Mouse (Mus musculus) liver, embryonic 15.5 days (tissue): ENCODE results near the gene Mrps18b. TPM values are rescaled to one million over a fixed set of nuclear protein-coding genes. Genes with fewer than 3 reads are reported as not detected.

Source experiments
- ATAC-seq: fragments of 200-750 bp; cut with Nextera tagmentation; 2 replicates; pipeline ENCODE4 v1.8.0; 2017; ENCODE audit warnings: moderate number of reproducible peaks, mild to moderate bottlenecking, moderate library complexity; ENCODE audit not compliant: insufficient read depth
- H3K27ac ChIP-seq: fragments of 300-500 bp; sonication (generic); replicated peaks from 2 replicates; pipeline ENCODE4 v1.5.1; 2015; ENCODE audit warnings: mild to moderate bottlenecking, inconsistent platforms
- H3K27me3 ChIP-seq: fragments of 300-500 bp; sonication (generic); 2 replicates; pipeline ENCODE4 v1.6.1; 2015; ENCODE audit warnings: mild to moderate bottlenecking, inconsistent platforms
- H3K36me3 ChIP-seq: fragments of 300-500 bp; sonication (generic); replicated peaks from 2 replicates; pipeline ENCODE4 v1.6.1; 2015; ENCODE audit warnings: moderate library complexity, mild to moderate bottlenecking, inconsistent platforms
- H3K4me1 ChIP-seq: fragments of 300-500 bp; sonication (generic); replicated peaks from 2 replicates; pipeline ENCODE4 v1.6.1; 2015; ENCODE audit warnings: inconsistent platforms
- H3K4me2 ChIP-seq: fragments of 300-500 bp; sonication (generic); 2 replicates; pipeline ENCODE4 v1.6.1; 2015; ENCODE audit warnings: moderate library complexity, mild to moderate bottlenecking, inconsistent platforms
- H3K4me3 ChIP-seq: fragments of 300-500 bp; sonication (generic); replicated peaks from 2 replicates; pipeline ENCODE4 v1.5.1; 2015; ENCODE audit warnings: mild to moderate bottlenecking, inconsistent platforms
- H3K9ac ChIP-seq: fragments of 300-500 bp; sonication (generic); 2 replicates; pipeline ENCODE4 v1.6.1; 2015; ENCODE audit warnings: moderate library complexity, mild to moderate bottlenecking, inconsistent platforms
- H3K9me3 ChIP-seq: fragments of 300-500 bp; sonication (generic); replicated peaks from 2 replicates; pipeline ENCODE4 v1.6.1; 2016; ENCODE audit warnings: inconsistent platforms
- WGBS: fragments of 180-500 bp; shearing (Covaris S2); methylation state at CpG from one replicate; pipeline ENCODE4 v1.1.7; 2015; ENCODE audit warnings: mixed read lengths; ENCODE audit not compliant: insufficient replicate concordance; 5-methylcytosine and 5-hydroxymethylcytosine counted together
- polyA plus RNA-seq: library from polyadenylated mRNA; unstranded; fragments of >200 nt; fragmentation: Nextera tagmentation; extraction: Ambion mirVana; gene quantifications from 2 replicates; pipeline ENCODE4 v1.2.1, GENCODE M21; 2015

The Mrps18b gene
- polyA plus RNA-seq, 1 experiment from 2014 or later = 68.7 TPM

GRCm38 (mm10) chr17:35930627-35931026 is 14.4 kb upstream of the Mrps18b start:
- ATAC-seq = no peak
- peaks cover 62% of the 10 kb centered on the region for H3K36me3 ChIP-seq

GRCm38 (mm10) chr17:35929534-35929933 is 13.3 kb upstream of the Mrps18b start:
- peaks cover 73% of the 10 kb centered on the region for H3K36me3 ChIP-seq
- no peak overlapping the region for H3K4me2 ChIP-seq
- H3K9ac ChIP-seq = no peak overlapping the region
- H3K27me3 ChIP-seq = no peaks in the 10 kb centered on the region
- H3K9me3 ChIP-seq = no peaks in the 10 kb centered on the region
- 90% methylated on average over 2 of the region's 2 CpGs for WGBS
- H3K27ac ChIP-seq = no peak overlapping the region
- no peak overlapping the region for H3K4me3 ChIP-seq
- ATAC-seq = no peak
- peaks cover 42% of the 10 kb centered on the region for H3K4me1 ChIP-seq

More at GRCm38 (mm10) chr17:35930627-35931026, 14.4 kb upstream of the Mrps18b start:
- no peaks in the 10 kb centered on the region for H3K9me3 ChIP-seq
- H3K27me3 ChIP-seq = no peaks in the 10 kb centered on the region
- no peak overlapping the region for H3K4me2 ChIP-seq
- no peak overlapping the region for H3K27ac ChIP-seq
- H3K4me3 ChIP-seq = no peak overlapping the region
- peaks cover 31% of the 10 kb centered on the region for H3K4me1 ChIP-seq
- H3K9ac ChIP-seq = no peak overlapping the region
- 93% methylated on average over 12 of the region's 12 CpGs for WGBS

GRCm38 (mm10) chr17:35927471-35927870 is 11.3 kb upstream of the Mrps18b start:
- Histone ChIP-seq H3K9ac (no peak overlapping the region), H3K9me3 (no peaks in the 10 kb centered on the region), H3K4me3 (no peak overlapping the region), H3K27me3 (no peaks in the 10 kb centered on the region), H3K27ac (peak overlapping the region; percentile 77), H3K36me3 (peaks cover 90% of the 10 kb centered on the region), H3K4me2 (0 out of 2 replicates have a peak overlapping the region, but pooled peaks have one; percentile 40), H3K4me1 (peaks cover 62% of the 10 kb centered on the region)
- whole genome bisulfite sequencing = 14% methylated on average over 1 of the region's 1 CpGs
- ATAC-seq = peak; percentile 84

- WGBS = 83% methylated on average over 4 of the region's 4 CpGs
- ATAC-seq = no peak
- Histone ChIP-seq H3K9me3 (no peaks in the 10 kb centered on the region), H3K4me1 (peaks cover 91% of the 10 kb centered on the region), H3K9ac (no peak overlapping the region), H3K4me3 (no peak overlapping the region), H3K36me3 (peaks cover 78% of the 10 kb centered on the region), H3K27me3 (no peaks in the 10 kb centered on the region), H3K27ac (peak overlapping the region; percentile 19; the same call in 1 of the 2 replicates), H3K4me2 (no peak overlapping the region)
These were observed 7.1 kb upstream of the Mrps18b start for GRCm38 (mm10) chr17:35923281-35923680.

GRCm38 (mm10) chr17:35922566-35922965 is 6.4 kb upstream of the Mrps18b start:
- peak overlapping the region; percentile 19 for H3K27ac ChIP-seq
- H3K9me3 ChIP-seq = no peaks in the 10 kb centered on the region
- no peak overlapping the region for H3K4me2 ChIP-seq
- peaks cover 74% of the 10 kb centered on the region for H3K36me3 ChIP-seq
- ATAC-seq = no peak
- H3K27me3 ChIP-seq = no peaks in the 10 kb centered on the region
- 80% methylated on average over 3 of the region's 3 CpGs for WGBS
- H3K4me1 ChIP-seq = peaks cover 84% of the 10 kb centered on the region
- H3K4me3 ChIP-seq = no peak overlapping the region
- no peak overlapping the region for H3K9ac ChIP-seq

- Histone ChIP-seq H3K27ac (peak overlapping the region; percentile 52; the same call in 1 of the 2 replicates), H3K9ac (no peak overlapping the region), H3K4me1 (peaks cover 77% of the 10 kb centered on the region), H3K4me3 (no peak overlapping the region), H3K4me2 (no peak overlapping the region), H3K9me3 (no peaks in the 10 kb centered on the region), H3K36me3 (peaks cover 70% of the 10 kb centered on the region), H3K27me3 (no peaks in the 10 kb centered on the region)
- no peak for ATAC-seq
- 85% methylated on average over 4 of the region's 4 CpGs for WGBS
These were observed 5.5 kb upstream of the Mrps18b start for GRCm38 (mm10) chr17:35921710-35922109.

GRCm38 (mm10) chr17:35920862-35921562 is 4.8 kb upstream of the Mrps18b start:
- WGBS = 73% methylated on average over 5 of the region's 5 CpGs
- peak overlapping the region; percentile 96 for H3K27ac ChIP-seq
- H3K27me3 ChIP-seq = no peaks in the 10 kb centered on the region
- H3K4me1 ChIP-seq = peaks cover 71% of the 10 kb centered on the region
- H3K36me3 ChIP-seq = peaks cover 63% of the 10 kb centered on the region
- no peaks in the 10 kb centered on the region for H3K9me3 ChIP-seq
- peak overlapping the region; percentile 74 for H3K4me2 ChIP-seq
- H3K9ac ChIP-seq = peak overlapping the region; percentile 64
- H3K4me3 ChIP-seq = no peak overlapping the region
- ATAC-seq = no peak

GRCm38 (mm10) chr17:35920384-35920783 is 4.2 kb upstream of the Mrps18b start:
- H3K9me3 ChIP-seq = no peaks in the 10 kb centered on the region
- peak overlapping the region; percentile 64 for H3K9ac ChIP-seq
- H3K4me1 ChIP-seq = peaks cover 71% of the 10 kb centered on the region
- H3K27me3 ChIP-seq = no peaks in the 10 kb centered on the region
- H3K4me3 ChIP-seq = peak overlapping the region; percentile 77
- H3K36me3 ChIP-seq = peaks cover 57% of the 10 kb centered on the region
- ATAC-seq = no peak
- 59% methylated on average over 1 of the region's 1 CpGs for WGBS
- H3K4me2 ChIP-seq = peak overlapping the region; percentile 74
- H3K27ac ChIP-seq = peak overlapping the region; percentile 96

GRCm38 (mm10) chr17:35919864-35920301 is 3.7 kb upstream of the Mrps18b start:
- Histone ChIP-seq H3K4me1 (peaks cover 71% of the 10 kb centered on the region), H3K9me3 (no peaks in the 10 kb centered on the region), H3K9ac (peak overlapping the region; percentile 64), H3K27me3 (no peaks in the 10 kb centered on the region), H3K36me3 (peaks cover 52% of the 10 kb centered on the region), H3K27ac (peak overlapping the region; percentile 96), H3K4me3 (peak overlapping the region; percentile 77), H3K4me2 (peak overlapping the region; percentile 74)
- ATAC-seq = peak; percentile 20; the same call in 1 of the 2 replicates
- 10% methylated on average over 6 of the region's 6 CpGs for WGBS

GRCm38 (mm10) chr17:35919060-35919715 is 3.0 kb upstream of the Mrps18b start:
- Histone ChIP-seq H3K4me1 (peaks cover 71% of the 10 kb centered on the region), H3K9me3 (no peaks in the 10 kb centered on the region), H3K9ac (peak overlapping the region; percentile 87), H3K4me2 (peak overlapping the region; percentile 74), H3K36me3 (peaks cover 49% of the 10 kb centered on the region), H3K27ac (peak overlapping the region; percentile 96), H3K27me3 (no peaks in the 10 kb centered on the region), H3K4me3 (peak overlapping the region; percentile 77)
- WGBS = 6% methylated on average over 7 of the region's 7 CpGs
- peak; percentile 11 for ATAC-seq

GRCm38 (mm10) chr17:35918276-35919059 is 2.3 kb upstream of the Mrps18b start:
- peaks cover 67% of the 10 kb centered on the region for H3K4me1 ChIP-seq
- H3K36me3 ChIP-seq = peaks cover 49% of the 10 kb centered on the region

More at GRCm38 (mm10) chr17:35918276-35919059, 2.3 kb upstream of the Mrps18b start:
- H3K4me3 ChIP-seq = peak overlapping the region; percentile 77
- 0% methylated on average over 11 of the region's 11 CpGs for WGBS
- peak overlapping the region; percentile 74 for H3K4me2 ChIP-seq
- H3K9me3 ChIP-seq = no peaks in the 10 kb centered on the region
- no peaks in the 10 kb centered on the region for H3K27me3 ChIP-seq
- H3K27ac ChIP-seq = peak overlapping the region; percentile 96
- ATAC-seq = no peak
- peak overlapping the region; percentile 87 for H3K9ac ChIP-seq
